Mouse (Mus musculus): ENCODE data around the gene Phospho2.

DNA sequence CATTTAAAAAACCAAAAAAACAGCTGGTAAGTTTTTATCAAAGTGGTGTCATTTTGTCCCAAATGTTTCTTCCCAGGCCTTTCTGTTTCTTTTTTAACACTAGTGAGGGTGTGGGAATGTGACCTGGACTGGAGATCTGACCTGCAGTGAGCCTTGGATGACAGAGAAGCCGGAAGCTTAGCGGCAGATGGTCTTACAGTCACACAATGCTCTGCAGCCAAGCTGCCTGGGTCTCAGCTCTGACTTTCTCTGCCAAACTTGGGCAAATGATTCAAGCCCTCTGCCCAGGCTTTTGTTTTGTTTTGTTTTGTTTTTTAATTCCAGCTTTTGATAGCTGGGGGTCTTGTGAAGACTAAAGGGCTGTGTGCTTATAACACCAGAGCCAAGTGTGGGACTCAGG lies 37.0 kb downstream of the Phospho2 start:
- TF ChIP-seq CTCF (conservative IDR thresholded peaks at IDR 0.05; ENCODE audit: insufficient read depth, insufficient read length, low read depth, low read length) (no peak), POLR2A (IDR thresholded peaks at IDR 0.05; ENCODE audit: low read depth, low read length) (no peak)

Data from kidney, adult 2 months (tissue).